Mouse (Mus musculus): ENCODE data around the gene Nek2.

DNA sequence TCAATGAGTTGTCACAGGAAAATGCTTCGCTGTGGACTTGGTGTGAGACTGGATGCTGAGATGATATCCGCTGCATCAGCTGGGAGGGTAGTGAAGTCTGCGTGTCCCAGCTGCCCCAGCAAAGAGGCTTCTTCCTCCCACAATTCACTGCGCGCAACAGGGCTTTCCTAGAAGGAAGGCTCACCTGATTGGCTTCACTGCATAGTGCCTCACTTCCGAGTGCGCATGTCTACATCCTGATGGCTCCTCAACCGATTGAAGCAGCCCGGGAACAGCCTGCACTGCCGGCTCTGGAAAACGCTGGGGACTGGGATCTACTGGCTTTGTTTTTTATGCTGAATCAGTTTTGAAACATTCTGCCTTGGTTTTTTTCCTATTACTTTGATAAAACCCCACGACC lies 21.0 kb downstream of the Nek2 start:
- TF ChIP-seq CTCF (IDR thresholded peaks at IDR 0.05; ENCODE audit: low read depth, low read length): no peak
- TF ChIP-seq POLR2A (IDR thresholded peaks at IDR 0.05; ENCODE audit: extremely low read depth, insufficient read depth, low read length): no peak
